Mouse (Mus musculus): Measurements from ENCODE around the gene Sema5a. TPM values are rescaled to one million over a fixed set of nuclear protein-coding genes. Genes with fewer than 3 reads are reported as not detected.
"Not testable (repeated sequence)": the region's sequence is repeated elsewhere in the genome, so short reads cannot be mapped to it uniquely, and the experiment has no call there.

Gene Sema5a
- polyA plus RNA-seq (2016; fragmentation: Nextera tagmentation; extraction: Ambion mirVana): 0.86 and 1.4 TPM in 2 replicates

DNA sequence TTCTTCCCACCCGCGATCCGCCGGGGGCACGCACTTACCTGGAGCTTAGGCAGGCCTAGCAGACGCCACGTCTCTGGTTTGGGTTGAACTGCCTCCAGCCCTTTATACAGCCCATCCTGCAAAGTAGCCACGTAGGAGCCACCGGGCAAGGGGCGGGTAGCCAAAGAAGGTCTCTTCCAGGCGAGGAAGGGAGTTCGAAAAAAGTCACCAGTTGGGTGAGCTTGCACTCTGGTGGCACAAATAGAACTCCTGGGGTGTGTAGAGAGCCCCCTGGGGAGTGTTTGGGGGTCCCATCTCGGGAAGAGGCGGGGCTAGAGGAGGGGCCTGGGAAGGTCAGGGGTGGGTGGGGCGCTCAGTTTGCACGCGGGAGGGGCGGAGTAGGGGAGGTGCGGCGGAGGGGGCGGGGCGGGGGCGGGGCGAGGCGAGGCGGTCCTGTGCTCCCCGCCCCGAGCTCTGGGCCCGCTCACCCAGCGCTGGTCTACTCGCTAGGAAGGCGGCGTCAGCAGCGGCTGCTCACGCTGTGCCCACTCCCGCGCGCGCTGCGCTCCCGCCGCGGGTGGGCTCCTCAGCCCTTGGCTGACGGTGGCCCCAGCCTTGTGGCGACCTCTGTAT, at the start of gene Sema5a:
Gene Sema5a (plus strand): TSS at position 467 of the 612 bp plus-strand sequence.
- Histone ChIP-seq H3K4me2 (peak within 1 kb of the TSS; percentile 83), H3K9me3 (replicated peaks) (no peaks in the 10 kb centered on the region), H3K4me1 (peaks cover 12% of the 10 kb centered on the region), H3K27me3 (replicated peaks) (peaks cover 39% of the 10 kb centered on the region), H3K4me3 (peak within 1 kb of the TSS; percentile 54), H3K36me3 (no peaks in the 10 kb centered on the region), H3K27ac (0 out of 2 replicates have a peak within 1 kb of the TSS, but pooled peaks have one; percentile 20), H3K9ac (peak within 1 kb of the TSS; percentile 48)
- under 1% methylated on average over 41 of the region's 45 CpGs for WGBS (ENCODE audit: insufficient replicate concordance)
- ATAC-seq: peak; percentile 89

GRCm38 (mm10) chr15:32198076-32198475, 46.5 kb upstream of the Sema5a start:
- Histone ChIP-seq H3K9me3 (replicated peaks) (no peaks in the 10 kb centered on the region), H3K4me2 (no peak overlapping the region), H3K27ac (no peak overlapping the region), H3K36me3 (no peaks in the 10 kb centered on the region), H3K27me3 (replicated peaks) (no peaks in the 10 kb centered on the region), H3K9ac (no peak overlapping the region), H3K4me3 (no peak overlapping the region), H3K4me1 (no peaks in the 10 kb centered on the region)
- no peak for ATAC-seq
- WGBS (ENCODE audit: insufficient replicate concordance): 77% methylated on average over 9 of the region's 9 CpGs

GRCm38 (mm10) chr15:32198561-32198960, 46.0 kb upstream of the Sema5a start:
- ATAC-seq: no peak
- Histone ChIP-seq H3K4me2 (no peak overlapping the region), H3K27ac (no peak overlapping the region), H3K9ac (no peak overlapping the region), H3K9me3 (replicated peaks) (no peaks in the 10 kb centered on the region), H3K4me3 (no peak overlapping the region), H3K27me3 (replicated peaks) (no peaks in the 10 kb centered on the region), H3K4me1 (no peaks in the 10 kb centered on the region), H3K36me3 (no peaks in the 10 kb centered on the region)
- 66% methylated on average over 5 of the region's 5 CpGs for WGBS (ENCODE audit: insufficient replicate concordance)

DNA sequence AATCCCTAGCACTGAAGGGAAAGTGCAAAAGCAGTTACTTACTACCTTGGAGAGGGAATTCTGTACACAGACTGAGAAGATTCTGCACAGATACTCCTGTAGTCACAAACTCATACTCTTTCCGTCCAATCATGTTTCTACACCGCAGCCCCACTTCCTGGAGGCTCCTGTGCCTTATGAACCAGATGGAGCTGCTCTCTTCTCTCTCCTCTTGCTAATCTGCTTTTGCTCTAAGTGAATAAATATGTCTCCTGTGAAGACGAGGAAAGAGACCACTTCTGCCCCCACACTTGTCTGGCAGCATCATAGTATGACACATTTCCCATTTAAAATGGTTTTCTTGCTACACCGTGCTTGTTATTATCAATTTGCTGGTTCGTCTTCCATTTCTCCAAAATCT, 41.4 kb upstream of the Sema5a start:
- Histone ChIP-seq H3K4me2 (no peak overlapping the region), H3K9me3 (replicated peaks) (no peaks in the 10 kb centered on the region), H3K4me3 (no peak overlapping the region), H3K27me3 (replicated peaks) (no peaks in the 10 kb centered on the region), H3K36me3 (no peaks in the 10 kb centered on the region), H3K27ac (no peak overlapping the region), H3K9ac (no peak overlapping the region), H3K4me1 (no peaks in the 10 kb centered on the region)
- WGBS (ENCODE audit: insufficient replicate concordance): 68% methylated on average over 5 of the region's 5 CpGs
- ATAC-seq: no peak

- Histone ChIP-seq H3K4me1 (no peaks in the 10 kb centered on the region), H3K36me3 (no peaks in the 10 kb centered on the region), H3K27ac (no peak overlapping the region), H3K27me3 (replicated peaks) (no peaks in the 10 kb centered on the region), H3K4me3 (no peak overlapping the region), H3K9me3 (replicated peaks) (no peaks in the 10 kb centered on the region), H3K9ac (no peak overlapping the region), H3K4me2 (no peak overlapping the region)
- 73% methylated on average over 10 of the region's 10 CpGs for WGBS (ENCODE audit: insufficient replicate concordance)
- ATAC-seq: no peak
Observed at GRCm38 (mm10) chr15:32204908-32205307, 39.7 kb upstream of the Sema5a start.

GRCm38 (mm10) chr15:32214687-32215086, 29.9 kb upstream of the Sema5a start:
- not testable (repeated sequence) for H3K4me3 ChIP-seq; H3K27ac ChIP-seq; H3K9me3 ChIP-seq (replicated peaks); H3K36me3 ChIP-seq; H3K27me3 ChIP-seq (replicated peaks); ATAC-seq; H3K4me1 ChIP-seq; H3K9ac ChIP-seq; H3K4me2 ChIP-seq
- WGBS (ENCODE audit: insufficient replicate concordance): 59% methylated on average over 10 of the region's 10 CpGs

GRCm38 (mm10) chr15:32223028-32223427, 21.6 kb upstream of the Sema5a start:
- ATAC-seq: no peak
- no peak overlapping the region for H3K9ac ChIP-seq
- no peak overlapping the region for H3K27ac ChIP-seq
- no peaks in the 10 kb centered on the region for H3K4me1 ChIP-seq
- H3K4me2 ChIP-seq: no peak overlapping the region
- no peaks in the 10 kb centered on the region for H3K9me3 ChIP-seq (replicated peaks)
- H3K4me3 ChIP-seq: no peak overlapping the region
- H3K36me3 ChIP-seq: no peaks in the 10 kb centered on the region
- H3K27me3 ChIP-seq (replicated peaks): no peaks in the 10 kb centered on the region
- 68% methylated on average over 7 of the region's 7 CpGs for WGBS (ENCODE audit: insufficient replicate concordance)

- H3K4me1 ChIP-seq: no peaks in the 10 kb centered on the region
- no peak overlapping the region for H3K4me2 ChIP-seq
- ATAC-seq: no peak
- no peak overlapping the region for H3K9ac ChIP-seq
- H3K36me3 ChIP-seq: no peaks in the 10 kb centered on the region
- 75% methylated on average over 3 of the region's 3 CpGs for WGBS (ENCODE audit: insufficient replicate concordance)
- no peaks in the 10 kb centered on the region for H3K9me3 ChIP-seq (replicated peaks)
- no peak overlapping the region for H3K27ac ChIP-seq
- H3K4me3 ChIP-seq: no peak overlapping the region
- H3K27me3 ChIP-seq (replicated peaks): no peaks in the 10 kb centered on the region
Observed at GRCm38 (mm10) chr15:32225394-32225793, 19.2 kb upstream of the Sema5a start.

GRCm38 (mm10) chr15:32226381-32226780, 18.2 kb upstream of the Sema5a start:
- Histone ChIP-seq H3K4me1 (no peaks in the 10 kb centered on the region), H3K4me3 (no peak overlapping the region), H3K4me2 (no peak overlapping the region), H3K36me3 (no peaks in the 10 kb centered on the region), H3K9ac (no peak overlapping the region), H3K27me3 (replicated peaks) (no peaks in the 10 kb centered on the region), H3K27ac (no peak overlapping the region), H3K9me3 (replicated peaks) (no peaks in the 10 kb centered on the region)
- ATAC-seq: no peak
- 69% methylated on average over 6 of the region's 6 CpGs for WGBS (ENCODE audit: insufficient replicate concordance)

GRCm38 (mm10) chr15:32226888-32227395, 17.7 kb upstream of the Sema5a start:
- Histone ChIP-seq H3K4me1 (no peaks in the 10 kb centered on the region), H3K4me3 (no peak overlapping the region), H3K27me3 (replicated peaks) (no peaks in the 10 kb centered on the region), H3K36me3 (no peaks in the 10 kb centered on the region), H3K27ac (no peak overlapping the region), H3K4me2 (no peak overlapping the region), H3K9ac (no peak overlapping the region), H3K9me3 (replicated peaks) (no peaks in the 10 kb centered on the region)
- 66% methylated on average over 7 of the region's 7 CpGs for WGBS (ENCODE audit: insufficient replicate concordance)
- no peak for ATAC-seq

DNA sequence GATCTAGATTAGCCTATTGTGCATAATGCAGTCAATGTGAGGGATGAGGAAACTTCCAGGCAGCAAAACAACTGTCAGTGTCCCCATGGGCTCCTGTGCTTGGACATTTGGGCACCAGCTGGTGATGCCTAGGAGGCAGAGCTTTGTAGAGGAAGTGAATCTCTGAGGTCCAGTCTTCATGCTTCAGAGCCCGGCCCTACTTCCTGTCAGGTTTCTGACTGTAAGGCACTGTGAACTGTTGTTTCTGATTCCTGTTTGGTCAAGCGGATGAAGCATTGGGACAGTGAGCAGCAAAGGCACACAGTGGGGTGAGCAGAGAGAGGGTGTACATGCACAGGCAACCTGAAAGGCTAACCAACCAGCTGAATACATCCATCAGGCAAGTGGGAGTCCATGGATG, 14.5 kb upstream of the Sema5a start:
- H3K4me1 ChIP-seq: no peaks in the 10 kb centered on the region
- H3K36me3 ChIP-seq: no peaks in the 10 kb centered on the region
- H3K4me2 ChIP-seq: no peak overlapping the region
- H3K9ac ChIP-seq: no peak overlapping the region
- no peaks in the 10 kb centered on the region for H3K9me3 ChIP-seq (replicated peaks)
- ATAC-seq: no peak
- 48% methylated on average over 2 of the region's 2 CpGs for WGBS (ENCODE audit: insufficient replicate concordance)
- H3K27ac ChIP-seq: no peak overlapping the region
- H3K4me3 ChIP-seq: no peak overlapping the region
- H3K27me3 ChIP-seq (replicated peaks): no peaks in the 10 kb centered on the region

- no peaks in the 10 kb centered on the region for H3K4me1 ChIP-seq
- H3K27ac ChIP-seq: no peak overlapping the region
- H3K36me3 ChIP-seq: no peaks in the 10 kb centered on the region
- no peak for ATAC-seq
- H3K4me2 ChIP-seq: no peak overlapping the region
- no peak overlapping the region for H3K4me3 ChIP-seq
- WGBS (ENCODE audit: insufficient replicate concordance): 69% methylated on average over 3 of the region's 3 CpGs
- no peaks in the 10 kb centered on the region for H3K9me3 ChIP-seq (replicated peaks)
- H3K27me3 ChIP-seq (replicated peaks): no peaks in the 10 kb centered on the region
- H3K9ac ChIP-seq: no peak overlapping the region
Observed at GRCm38 (mm10) chr15:32232189-32232588, 12.4 kb upstream of the Sema5a start.

DNA sequence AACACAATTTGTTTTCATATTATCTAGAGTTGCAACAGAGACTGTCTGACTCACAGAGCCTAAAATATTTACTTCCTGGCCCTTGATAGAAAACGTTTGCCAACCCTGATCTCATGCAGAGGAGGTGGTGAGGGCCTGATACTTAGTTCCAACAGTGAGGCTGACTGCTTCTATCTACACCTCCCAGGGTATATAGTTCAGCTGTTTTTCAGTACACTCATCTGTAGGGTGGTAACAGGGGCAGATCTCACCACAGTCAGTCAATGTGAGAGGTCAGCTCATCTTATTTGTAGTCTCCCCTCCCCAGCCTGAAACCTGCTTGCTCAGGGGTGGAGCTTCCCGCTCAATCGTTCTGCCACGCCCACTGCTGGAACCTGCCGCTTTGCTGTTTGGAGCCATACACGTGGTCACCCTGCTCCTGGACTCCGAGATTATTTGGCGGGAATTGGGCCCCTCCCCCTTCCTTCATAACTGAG, 11.9 kb upstream of the Sema5a start:
- H3K27ac ChIP-seq; H3K27me3 ChIP-seq (replicated peaks); H3K4me3 ChIP-seq; H3K4me2 ChIP-seq; H3K36me3 ChIP-seq; H3K9ac ChIP-seq; H3K9me3 ChIP-seq (replicated peaks); H3K4me1 ChIP-seq: not testable (repeated sequence)
- ATAC-seq: 0 out of 2 replicates have a peak, but pooled peaks have one; percentile 51
- WGBS (ENCODE audit: insufficient replicate concordance): 7% methylated on average over 8 of the region's 8 CpGs
